Mouse (Mus musculus) spleen, adult 18-20 months (tissue): ENCODE data around the gene Gbx2.

Experiments used
- DNase-seq, 2 experiments: peaks; one replicate each; pipeline ENCODE4 v3.0.0; 2022; ENCODE audit warnings: mixed read lengths in 2 of 2

The Gbx2 gene

GRCm38 (mm10) chr1:89902236-89902635 is 28.7 kb downstream of the Gbx2 start:
- DNase-seq: no peak

DNA sequence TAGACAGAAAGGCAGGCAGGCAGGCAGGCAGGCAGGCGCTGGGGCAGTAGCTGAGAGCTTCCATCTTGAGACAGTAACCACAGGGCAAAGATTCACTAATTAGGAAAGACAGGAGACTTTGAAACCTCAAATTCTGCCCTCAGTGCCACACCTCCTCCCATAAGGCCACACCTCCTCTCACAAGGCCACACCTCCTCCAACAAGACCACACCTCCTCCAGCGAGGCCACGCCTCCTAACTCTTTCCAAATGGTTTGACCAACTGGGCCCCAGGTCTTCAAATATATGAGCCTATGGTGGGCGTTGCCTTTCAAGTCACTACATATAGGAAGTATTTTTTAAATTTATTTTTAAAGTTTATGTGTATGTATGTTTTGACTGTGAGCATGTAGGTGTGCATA is 29.6 kb downstream of the Gbx2 start:
- DNase-seq: no peak

DNA sequence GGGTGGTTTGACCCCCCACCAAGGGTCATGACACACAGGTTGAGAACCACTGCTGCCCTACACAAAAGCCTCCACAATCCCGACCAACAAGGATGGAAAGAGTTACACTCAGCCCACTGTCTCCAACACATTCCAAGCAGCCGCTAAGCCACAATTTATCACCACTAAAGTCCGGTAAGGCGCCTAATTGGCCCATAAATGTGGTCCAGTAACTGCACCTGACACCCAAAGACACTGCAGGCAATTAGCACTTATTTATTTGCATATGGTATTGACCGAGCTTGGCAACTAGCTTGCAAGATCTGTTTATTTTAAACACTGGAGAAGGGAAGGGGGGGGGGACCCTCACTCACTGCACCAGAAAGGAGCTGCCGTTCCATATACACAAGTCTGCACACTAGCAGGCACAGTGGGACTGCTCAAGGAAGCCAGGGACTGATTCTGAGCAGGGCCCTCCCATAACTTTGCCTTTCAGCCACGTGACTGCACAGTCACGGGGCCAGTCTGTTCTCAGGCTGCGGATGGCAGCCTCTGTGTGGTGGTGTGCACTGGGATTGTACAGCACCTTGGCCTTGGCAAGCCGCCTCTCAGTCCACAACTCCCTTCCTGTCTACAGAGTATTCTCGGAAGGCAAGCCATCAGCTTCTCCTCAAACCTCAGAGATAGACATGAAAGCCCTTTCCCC is 31.1 kb downstream of the Gbx2 start:
- no peak for DNase-seq

DNA sequence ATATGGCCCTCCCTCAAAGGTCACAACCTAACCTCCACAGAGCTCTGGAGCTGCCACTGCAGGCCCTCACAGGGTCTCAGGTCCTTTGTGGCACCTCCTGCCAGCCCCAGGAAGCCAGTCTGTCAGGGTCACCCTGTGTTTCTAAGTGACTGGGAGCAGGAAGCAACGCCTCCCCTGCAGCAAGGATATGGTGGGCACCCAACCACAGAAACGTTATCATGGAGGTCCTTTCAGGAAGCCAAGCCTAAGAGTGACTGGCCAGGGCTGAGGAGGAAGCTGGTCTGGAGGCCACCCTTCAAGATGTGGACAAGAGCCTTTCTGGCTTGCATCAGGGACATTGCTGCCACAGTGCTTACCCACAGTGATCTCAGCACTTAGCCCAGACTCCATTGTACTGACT is 31.9 kb downstream of the Gbx2 start:
- no peak for DNase-seq

GRCm38 (mm10) chr1:89895801-89896200 is 35.2 kb downstream of the Gbx2 start:
- DNase-seq: no peak

DNA sequence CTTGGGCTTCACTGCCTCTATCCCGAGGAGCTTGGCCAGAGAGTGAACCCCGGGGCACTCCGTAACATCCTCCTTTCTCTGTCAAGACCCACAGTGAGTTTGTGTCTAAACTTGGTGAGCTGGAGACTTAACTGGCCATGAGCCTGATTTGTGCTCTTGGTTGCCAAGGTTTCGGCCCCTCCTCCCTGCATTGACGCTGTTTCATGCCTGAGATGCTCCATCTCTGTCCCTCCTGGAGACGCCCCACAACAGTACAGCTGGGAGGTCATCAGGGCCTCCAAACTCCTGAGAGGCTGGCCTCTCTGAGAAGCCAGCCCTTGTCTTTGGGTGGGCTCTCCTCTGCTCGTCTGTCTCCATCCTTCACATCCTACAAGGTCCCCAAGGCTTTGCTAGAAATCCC is 38.7 kb downstream of the Gbx2 start:
- no peak for DNase-seq

GRCm38 (mm10) chr1:89891400-89891799 is 39.6 kb downstream of the Gbx2 start:
- DNase-seq: no peak

GRCm38 (mm10) chr1:89885696-89886095 is 45.3 kb downstream of the Gbx2 start:
- DNase-seq: no peak

DNA sequence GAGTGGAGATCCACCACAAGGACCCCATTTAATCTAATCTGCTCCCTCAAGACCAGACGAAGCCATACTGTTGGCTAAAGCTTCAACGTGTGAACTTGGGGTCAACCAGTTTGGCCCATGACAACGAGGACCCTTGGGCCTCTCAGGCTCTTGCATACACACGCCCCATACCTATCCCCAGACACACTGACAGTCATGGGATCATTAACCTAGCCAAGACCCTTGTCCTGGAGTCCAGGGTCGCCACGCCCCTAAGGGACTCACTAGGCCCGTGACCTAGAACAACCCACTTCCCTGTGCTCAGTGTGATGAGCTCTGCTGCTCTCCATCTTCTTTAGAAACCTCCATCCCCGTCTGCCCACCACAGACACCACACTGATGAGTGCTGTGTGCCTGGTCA is 46.6 kb downstream of the Gbx2 start:
- DNase-seq: no peak

GRCm38 (mm10) chr1:89880834-89881233 is 50.1 kb downstream of the Gbx2 start:
- no peak for DNase-seq

GRCm38 (mm10) chr1:89880193-89880592 is 50.8 kb downstream of the Gbx2 start:
- no peak for DNase-seq

GRCm38 (mm10) chr1:89878496-89878895 is 52.5 kb downstream of the Gbx2 start:
- no peak for DNase-seq
